Mouse (Mus musculus) neural tube, embryonic 12.5 days (tissue): Measurements from ENCODE around the gene Scnn1g. TPM values are rescaled to one million over a fixed set of nuclear protein-coding genes. Genes with fewer than 3 reads are reported as not detected.

Source experiments
- ATAC-seq: fragments of 200-750 bp; cut with Nextera tagmentation; 2 replicates; pipeline ENCODE4 v1.8.0; 2017; ENCODE audit warnings: low read depth, mild to moderate bottlenecking, moderate TSS enrichment, moderate library complexity; ENCODE audit not compliant: low FRiP score
- H3K27ac ChIP-seq: fragments of 300-500 bp; sonication (generic); 2 replicates; pipeline ENCODE4 v1.5.1; 2016
- H3K27me3 ChIP-seq: fragments of 300-500 bp; sonication (generic); replicated peaks from 2 replicates; pipeline ENCODE4 v1.6.1; 2016; ENCODE audit warnings: mild to moderate bottlenecking
- H3K36me3 ChIP-seq: fragments of 300-500 bp; sonication (generic); 2 replicates; pipeline ENCODE4 v1.6.1; 2016; ENCODE audit warnings: mild to moderate bottlenecking
- H3K4me1 ChIP-seq: fragments of 300-500 bp; sonication (generic); 2 replicates; pipeline ENCODE4 v1.6.1; 2016
- H3K4me2 ChIP-seq: fragments of 300-500 bp; sonication (generic); replicated peaks from 2 replicates; pipeline ENCODE4 v1.6.1; 2016; ENCODE audit warnings: mild to moderate bottlenecking
- H3K4me3 ChIP-seq: fragments of 300-500 bp; sonication (generic); 2 replicates; pipeline ENCODE4 v1.5.1; 2016
- H3K9ac ChIP-seq: fragments of 300-500 bp; sonication (generic); 2 replicates; pipeline ENCODE4 v1.6.1; 2016; ENCODE audit warnings: mild to moderate bottlenecking
- H3K9me3 ChIP-seq: fragments of 300-500 bp; sonication (generic); 2 replicates; pipeline ENCODE4 v1.6.1; 2016; ENCODE audit warnings: mild to moderate bottlenecking
- WGBS: fragments of 180-500 bp; shearing (Covaris S2); methylation state at CpG from one replicate; pipeline ENCODE4 v1.1.7; 2016; 5-methylcytosine and 5-hydroxymethylcytosine counted together
- polyA plus RNA-seq: library from polyadenylated mRNA; unstranded; fragments of >200 nt; fragmentation: Nextera tagmentation; extraction: Ambion mirVana; gene quantifications from 2 replicates; pipeline ENCODE4 v1.2.1, GENCODE M21; 2016

The Scnn1g gene
- polyA plus RNA-seq, 1 experiment from 2014 or later, result 0.10 TPM

DNA sequence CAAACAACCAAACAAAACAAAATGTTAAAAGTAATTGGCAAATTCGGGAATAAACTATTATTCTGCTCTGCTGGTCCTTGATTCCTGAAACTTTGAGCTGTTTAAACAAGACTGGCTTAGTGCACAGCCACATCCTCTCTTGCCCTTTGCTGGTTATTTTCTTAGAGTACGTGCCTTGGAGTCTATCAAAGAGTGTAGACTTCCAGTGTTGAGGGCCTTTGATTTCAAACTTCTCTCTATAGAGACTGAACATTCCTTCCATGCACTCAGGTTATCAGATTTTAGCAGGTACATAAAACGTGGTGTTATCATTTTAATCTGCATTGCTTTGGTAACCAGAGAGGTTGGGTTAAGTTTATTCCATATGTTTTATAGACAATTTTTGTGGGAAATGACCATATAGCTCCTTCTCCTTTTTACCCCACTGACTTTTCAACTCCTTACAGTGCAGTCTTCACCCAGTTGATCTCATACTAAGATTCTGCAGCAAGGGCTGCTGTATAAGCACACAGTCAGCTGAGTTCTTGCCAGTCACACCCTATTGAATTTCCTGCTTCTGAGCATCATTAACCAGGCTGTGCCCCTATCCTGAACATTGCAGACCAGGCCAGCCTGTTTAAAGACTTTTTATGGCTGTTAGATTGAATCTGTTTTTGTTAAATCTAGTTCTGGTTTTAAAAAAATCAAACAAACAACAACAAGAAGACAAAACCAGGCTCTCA, 48.1 kb downstream of the Scnn1g start:
- 71% methylated on average over 3 of the region's 3 CpGs for WGBS
- H3K27me3 ChIP-seq, result no peaks in the 10 kb centered on the region
- no peaks in the 10 kb centered on the region for H3K36me3 ChIP-seq
- H3K9ac ChIP-seq, result no peak overlapping the region
- no peaks in the 10 kb centered on the region for H3K9me3 ChIP-seq
- H3K27ac ChIP-seq, result no peak overlapping the region
- no peaks in the 10 kb centered on the region for H3K4me1 ChIP-seq
- H3K4me2 ChIP-seq, result no peak overlapping the region
- no peak for ATAC-seq
- no peak overlapping the region for H3K4me3 ChIP-seq

DNA sequence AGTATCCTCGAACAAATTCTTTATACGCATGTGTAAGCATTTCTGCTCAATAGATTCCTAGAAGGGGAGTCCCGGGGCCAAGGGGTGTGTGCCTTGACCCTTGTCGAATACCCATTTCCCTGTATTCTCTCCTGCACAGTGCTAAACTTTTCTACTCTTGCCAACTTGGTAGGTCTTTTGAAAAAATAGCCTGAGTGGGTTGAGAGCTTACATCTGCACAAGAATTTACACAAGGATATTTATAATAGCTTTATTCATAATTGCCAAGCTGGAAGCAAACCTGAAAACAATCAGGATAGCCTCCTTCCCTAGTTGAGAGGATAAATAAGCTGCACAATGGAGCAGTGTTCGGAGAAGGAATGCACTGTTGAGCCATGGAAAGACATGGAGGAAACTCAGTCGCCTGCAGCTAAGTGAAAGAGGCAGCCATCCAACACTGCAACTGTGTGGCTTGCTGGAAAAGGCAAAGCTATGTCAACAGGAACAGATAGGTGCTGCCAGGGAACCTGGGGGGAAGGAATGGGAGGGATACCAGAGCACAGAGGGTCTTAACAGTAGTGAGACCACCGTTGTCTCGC, 51.5 kb downstream of the Scnn1g start:
- 85% methylated on average over 8 of the region's 8 CpGs for WGBS
- no peak for ATAC-seq
- H3K4me2 ChIP-seq, result no peak overlapping the region

DNA sequence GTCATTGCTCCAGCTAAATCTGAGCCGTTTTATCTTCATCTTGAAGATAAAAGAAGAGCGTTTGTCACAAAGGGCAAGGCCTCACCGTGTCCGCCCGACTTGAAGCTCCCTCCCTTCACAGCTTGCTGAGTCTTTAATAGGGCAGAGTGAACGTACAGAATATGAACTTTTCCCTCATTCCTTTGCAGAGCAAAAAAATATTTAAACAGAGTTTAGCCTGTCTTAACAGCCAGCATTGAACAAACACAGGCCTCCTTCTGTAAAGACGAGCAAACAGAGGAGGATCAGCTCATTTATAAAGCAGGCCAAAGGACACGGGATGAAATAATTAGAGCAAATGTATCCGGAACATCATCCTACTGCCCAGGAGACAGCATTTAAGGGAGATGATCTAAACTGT, 63.5 kb downstream of the Scnn1g start:
- Histone ChIP-seq H3K36me3 (no peaks in the 10 kb centered on the region), H3K9ac (no peak overlapping the region), H3K27me3 (no peaks in the 10 kb centered on the region), H3K4me3 (no peak overlapping the region), H3K9me3 (no peaks in the 10 kb centered on the region), H3K4me1 (no peaks in the 10 kb centered on the region), H3K27ac (no peak overlapping the region), H3K4me2 (no peak overlapping the region)
- 85% methylated on average over 9 of the region's 9 CpGs for WGBS
- no peak for ATAC-seq

More for the DNA sequence above, 51.5 kb downstream of the Scnn1g start:
- Histone ChIP-seq H3K4me3 (no peak overlapping the region), H3K9me3 (no peaks in the 10 kb centered on the region), H3K27ac (no peak overlapping the region), H3K9ac (no peak overlapping the region), H3K27me3 (no peaks in the 10 kb centered on the region), H3K4me1 (no peaks in the 10 kb centered on the region), H3K36me3 (no peaks in the 10 kb centered on the region)

DNA sequence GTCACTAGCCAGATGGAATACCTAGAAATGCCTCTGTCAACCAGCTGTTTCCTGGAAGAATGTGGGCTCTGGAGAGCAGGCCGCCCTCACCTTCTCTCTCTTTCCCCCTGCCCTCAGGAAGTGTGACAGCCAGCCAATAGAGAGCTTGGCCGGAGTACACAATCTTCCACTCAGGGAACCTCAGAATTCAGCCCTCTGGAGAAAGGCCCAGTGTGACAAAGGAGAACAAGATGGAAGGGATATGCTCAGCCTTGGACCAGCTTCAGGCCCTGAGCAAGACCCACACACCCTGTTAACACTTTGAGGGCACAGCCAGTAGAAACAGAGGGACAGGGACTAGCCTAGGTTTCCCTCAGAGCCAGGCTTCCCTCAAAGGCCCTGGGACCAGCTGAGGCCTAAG, 68.2 kb downstream of the Scnn1g start:
- Histone ChIP-seq H3K27me3 (no peaks in the 10 kb centered on the region), H3K4me1 (no peaks in the 10 kb centered on the region), H3K36me3 (no peaks in the 10 kb centered on the region), H3K9me3 (no peaks in the 10 kb centered on the region), H3K9ac (no peak overlapping the region), H3K4me3 (no peak overlapping the region), H3K27ac (no peak overlapping the region), H3K4me2 (no peak overlapping the region)
- ATAC-seq, result no peak
- WGBS, result 86% methylated on average over 2 of the region's 2 CpGs

DNA sequence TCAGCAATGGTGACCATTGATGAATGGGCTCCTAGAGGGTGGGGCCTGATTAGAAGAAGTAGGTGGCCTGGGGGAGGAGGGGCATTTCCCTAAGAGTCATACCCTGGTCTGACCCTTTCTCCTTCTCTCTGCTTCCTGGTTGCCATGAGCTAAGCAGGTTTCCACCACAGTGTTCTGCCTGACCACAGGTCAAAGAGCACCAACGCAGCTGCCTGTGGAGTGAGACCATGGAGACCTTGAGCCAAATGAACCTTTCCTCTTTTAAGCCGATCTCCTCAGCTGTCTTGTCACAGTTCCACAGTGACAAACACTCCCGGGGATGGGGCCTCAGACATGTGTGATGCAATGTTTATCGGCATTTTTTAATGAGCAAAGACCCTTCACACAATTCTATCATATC, 68.7 kb downstream of the Scnn1g start:
- H3K36me3 ChIP-seq, result no peaks in the 10 kb centered on the region
- no peak overlapping the region for H3K4me3 ChIP-seq
- no peaks in the 10 kb centered on the region for H3K9me3 ChIP-seq
- no peak overlapping the region for H3K4me2 ChIP-seq
- no peak overlapping the region for H3K9ac ChIP-seq
- 89% methylated on average over 4 of the region's 4 CpGs for WGBS
- no peaks in the 10 kb centered on the region for H3K27me3 ChIP-seq
- ATAC-seq, result no peak
- H3K4me1 ChIP-seq, result no peaks in the 10 kb centered on the region
- H3K27ac ChIP-seq, result no peak overlapping the region

GRCm38 (mm10) chr7:121805811-121806496, 71.7 kb downstream of the Scnn1g start:
- WGBS, result 86% methylated on average over 3 of the region's 3 CpGs
- Histone ChIP-seq H3K4me1 (no peaks in the 10 kb centered on the region), H3K9ac (no peak overlapping the region), H3K27ac (no peak overlapping the region), H3K27me3 (no peaks in the 10 kb centered on the region), H3K36me3 (no peaks in the 10 kb centered on the region), H3K9me3 (no peaks in the 10 kb centered on the region), H3K4me3 (no peak overlapping the region), H3K4me2 (no peak overlapping the region)
- ATAC-seq, result no peak

GRCm38 (mm10) chr7:121807726-121808580, 73.7 kb downstream of the Scnn1g start:
- Histone ChIP-seq H3K27me3 (no peaks in the 10 kb centered on the region), H3K9me3 (no peaks in the 10 kb centered on the region), H3K4me3 (no peak overlapping the region), H3K4me1 (no peaks in the 10 kb centered on the region), H3K4me2 (no peak overlapping the region), H3K27ac (no peak overlapping the region), H3K36me3 (no peaks in the 10 kb centered on the region), H3K9ac (no peak overlapping the region)
- WGBS, result 82% methylated on average over 15 of the region's 15 CpGs
- ATAC-seq, result no peak

Other genes starting within 250 kb of the Scnn1g start
- gene Usp31, start 27.2 kb upstream of the Scnn1g start, polyA plus RNA-seq, result 3.9 and 4.2 TPM in 2 replicates
- gene Scnn1b, start 130.6 kb downstream of the Scnn1g start, polyA plus RNA-seq, result 0.13 TPM in 1 of 2 replicates, not detected in the other
- gene Cog7, start 247.2 kb downstream of the Scnn1g start, polyA plus RNA-seq, result 21.8 and 22.2 TPM in 2 replicates